Mouse (Mus musculus) C2C12 (cell line): ENCODE measurements around the gene Nudt14. TPM values are rescaled to one million over a fixed set of nuclear protein-coding genes. Genes with fewer than 3 reads are reported as not detected.

ENCODE experiments used
- H3K27me3 ChIP-seq: one replicate; pipeline ENCODE4 v1.6.1; 2011; ENCODE audit not compliant: control insufficient read depth, insufficient read depth, insufficient read length
- H3K36me3 ChIP-seq: one replicate; pipeline ENCODE4 v1.6.1; 2011; ENCODE audit not compliant: control insufficient read depth, insufficient read depth
- H3K4me3 ChIP-seq: one replicate; pipeline ENCODE4 v1.5.1; 2011; ENCODE audit warnings: mild to moderate bottlenecking, control low read depth; ENCODE audit not compliant: poor library complexity, insufficient read depth, severe bottlenecking
- H3K79me2 ChIP-seq: one replicate; pipeline ENCODE4 v1.6.1; 2011; ENCODE audit not compliant: control insufficient read depth, insufficient read depth
- H3K79me3 ChIP-seq: one replicate; pipeline ENCODE4 v1.6.1; 2011; ENCODE audit warnings: low read depth, control low read depth
- H3ac ChIP-seq: one replicate; pipeline ENCODE3; 2011; ENCODE audit warnings: low read depth; ENCODE audit not compliant: control insufficient read depth, insufficient read length
- CEBPB ChIP-seq: IDR thresholded peaks from one replicate; pipeline ENCODE4 v1.6.1; 2011; ENCODE audit warnings: low read depth, mild to moderate bottlenecking, control low read depth, moderate library complexity
- CTCF ChIP-seq: IDR thresholded peaks from one replicate; pipeline ENCODE4 v1.5.1; 2011; ENCODE audit not compliant: control insufficient read depth, insufficient read depth, insufficient read length
- FOSL1 ChIP-seq: IDR thresholded peaks from one replicate; pipeline ENCODE4 v1.8.0; 2011; ENCODE audit warnings: mild to moderate bottlenecking, low read length; ENCODE audit not compliant: poor library complexity, insufficient read depth, severe bottlenecking
- MAX ChIP-seq: IDR thresholded peaks from one replicate; pipeline ENCODE4 v1.6.1; 2011; ENCODE audit warnings: mild to moderate bottlenecking, control low read depth
- MYOD1 ChIP-seq: IDR thresholded peaks from one replicate; pipeline ENCODE4 v1.6.1; 2011; ENCODE audit warnings: low read depth; ENCODE audit not compliant: control insufficient read depth, insufficient read length
- MYOG ChIP-seq: IDR thresholded peaks from one replicate; pipeline ENCODE4 v1.6.1; 2011; ENCODE audit not compliant: control insufficient read depth, insufficient read length; ENCODE audit errors: extremely low read depth
- USF1 ChIP-seq: IDR thresholded peaks from one replicate; pipeline ENCODE4 v1.6.1; 2011; ENCODE audit warnings: low read depth, mild to moderate bottlenecking, control low read depth, moderate library complexity
- long read RNA-seq, 2 experiments: library from polyadenylated mRNA; unstranded; transcript quantifications; one replicate each; pipeline ENCODE4 v2.0.0; 2019 to 2020
- polyA plus RNA-seq: library from polyadenylated mRNA; unstranded; fragments of >200 nt; fragmentation: generic; extraction: Trizol; gene quantifications from one replicate; pipeline ENCODE4 v1.2.1, GENCODE M21; 2012; ENCODE audit warnings: missing spikeins

Nudt14 gene
- 77.7 TPM for polyA plus RNA-seq
- long read RNA-seq, experiment 1, transcript Nudt14-202 (5 exons, 1,241 nt), result major isoform, 35 of 53 reads
- long read RNA-seq, experiment 1, partial matches to known transcripts, result 3 of 53 reads
- long read RNA-seq, experiment 1, other reads (novel, unspliced or antisense), result 6 of 53 reads
- long read RNA-seq, experiment 2, partial matches to known transcripts, result 0 of 6 reads
- long read RNA-seq, experiment 2, other reads (novel, unspliced or antisense), result 2 of 6 reads

DNA sequence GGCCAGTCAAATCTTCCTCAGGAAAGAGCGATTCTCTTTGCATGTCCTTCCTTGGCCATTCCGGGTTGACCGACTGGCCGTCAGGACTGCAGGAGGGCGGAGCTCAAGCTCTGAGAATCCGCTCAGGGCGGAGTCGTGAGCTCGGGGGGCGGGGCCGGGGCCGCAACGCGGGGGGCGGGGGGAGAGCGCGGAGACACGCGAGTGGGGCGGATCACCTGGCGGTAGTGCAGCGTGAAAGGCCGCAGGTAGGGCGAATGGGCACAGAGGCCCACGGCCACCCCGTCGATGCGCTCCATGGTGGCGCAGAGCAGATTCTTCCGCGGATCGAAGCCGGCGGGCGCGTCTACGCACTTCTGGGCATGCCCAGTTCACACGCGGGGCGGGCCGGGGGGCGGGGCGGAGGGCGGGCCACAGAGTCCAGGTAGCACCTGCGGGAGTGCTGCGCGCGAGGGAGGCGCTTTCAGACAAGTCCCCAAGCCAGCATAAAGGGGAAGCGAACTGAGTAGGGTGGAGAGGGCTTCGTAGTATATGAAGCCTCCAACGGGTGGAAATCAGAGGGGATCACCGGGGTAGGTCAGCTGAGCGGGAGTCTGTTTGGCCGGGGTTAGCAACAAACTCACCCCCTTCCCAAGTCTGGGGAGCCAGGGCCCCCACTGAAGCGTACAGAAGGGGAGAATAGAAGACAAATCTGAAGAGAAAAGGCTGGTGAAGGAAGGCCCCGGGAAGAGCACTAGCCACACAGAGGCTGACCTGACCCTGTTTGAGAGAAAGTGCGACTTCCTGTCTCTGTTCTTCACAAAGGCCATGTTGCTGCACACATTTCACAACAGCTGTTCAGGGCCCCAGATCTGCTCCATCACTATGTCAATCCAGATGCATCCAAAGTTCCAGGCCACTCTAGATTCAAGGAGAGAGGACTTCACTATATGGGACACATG, at the start of gene Nudt14:
Gene Nudt14, minus strand, starts transcription at position 349 of the 938 bp plus-strand sequence.
- Histone ChIP-seq H3ac (peak within 1 kb of the TSS; percentile 96), H3K79me2 (peaks cover 8% of the 10 kb centered on the region), H3K79me3 (no peaks in the 10 kb centered on the region), H3K27me3 (no peaks in the 10 kb centered on the region), H3K36me3 (no peaks in the 10 kb centered on the region), H3K4me3 (peak within 1 kb of the TSS; percentile 40)
- TF ChIP-seq MYOG (no peak), CTCF (no peak), USF1 (no peak), MAX (no peak)

GRCm38 (mm10) chr12:112991444-112991843, 49.5 kb upstream of the Nudt14 start:
- Histone ChIP-seq H3K79me3 (peaks cover 29% of the 10 kb centered on the region), H3K4me3 (no peak overlapping the region), H3K27me3 (no peaks in the 10 kb centered on the region), H3K36me3 (peaks cover 26% of the 10 kb centered on the region), H3ac (no peak overlapping the region), H3K79me2 (peaks cover 58% of the 10 kb centered on the region)
- no peak for TF ChIP-seq CEBPB
- TF ChIP-seq FOSL1, result no peak
- TF ChIP-seq MAX, result no peak
- no peak for TF ChIP-seq USF1
- no peak for TF ChIP-seq CTCF
- no peak for TF ChIP-seq MYOG
- TF ChIP-seq MYOD1, result no peak

DNA sequence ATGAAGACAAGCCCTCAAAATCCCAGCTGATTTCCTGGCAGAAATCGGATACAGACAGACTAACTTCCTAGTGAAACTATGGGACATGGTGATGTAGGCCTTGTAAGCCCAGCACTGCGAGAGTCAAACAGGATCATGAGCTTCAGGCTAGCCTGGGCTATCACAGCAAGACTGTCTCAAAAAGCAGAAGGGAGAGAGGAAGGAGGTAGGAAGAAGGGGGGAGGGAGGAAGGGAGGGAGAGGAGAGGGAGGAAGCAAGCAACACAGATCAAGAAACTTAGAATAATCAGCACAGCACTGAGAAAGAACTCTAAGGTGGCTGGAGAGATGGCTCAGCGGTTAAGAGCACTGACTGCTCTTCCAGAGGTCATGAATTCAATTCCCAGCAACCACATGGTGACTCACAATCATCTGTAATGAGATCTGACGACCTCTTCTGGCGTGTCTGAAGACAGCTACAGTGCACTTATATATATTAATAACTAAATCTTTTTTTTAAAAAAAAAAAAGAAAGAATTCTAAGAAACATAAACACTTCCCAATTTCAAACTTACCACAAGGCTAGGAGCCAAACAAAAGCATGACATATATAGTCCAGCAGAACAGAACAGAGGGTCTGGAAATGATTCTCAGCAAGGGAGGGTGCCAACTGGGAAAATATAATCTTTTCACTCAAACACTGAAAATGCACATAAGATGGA, 48.9 kb upstream of the Nudt14 start:
- peaks cover 28% of the 10 kb centered on the region for H3K36me3 ChIP-seq
- peaks cover 23% of the 10 kb centered on the region for H3K79me3 ChIP-seq
- H3K79me2 ChIP-seq, result peaks cover 52% of the 10 kb centered on the region
- no peak for TF ChIP-seq USF1
- H3K4me3 ChIP-seq, result no peak overlapping the region
- no peak overlapping the region for H3ac ChIP-seq
- H3K27me3 ChIP-seq, result no peaks in the 10 kb centered on the region

GRCm38 (mm10) chr12:112987877-112988276, 46.0 kb upstream of the Nudt14 start:
- H3K36me3 ChIP-seq, result peaks cover 49% of the 10 kb centered on the region
- H3K27me3 ChIP-seq, result no peaks in the 10 kb centered on the region
- peaks cover 32% of the 10 kb centered on the region for H3K79me2 ChIP-seq
- TF ChIP-seq MYOG, result no peak
- no peak for TF ChIP-seq CTCF
- no peak for TF ChIP-seq USF1
- TF ChIP-seq CEBPB, result no peak
- TF ChIP-seq FOSL1, result no peak
- TF ChIP-seq MYOD1, result no peak
- TF ChIP-seq MAX, result no peak
- no peak overlapping the region for H3ac ChIP-seq
- no peak overlapping the region for H3K4me3 ChIP-seq
- H3K79me3 ChIP-seq, result peaks cover 10% of the 10 kb centered on the region

GRCm38 (mm10) chr12:112985346-112985745, 43.4 kb upstream of the Nudt14 start:
- Histone ChIP-seq H3ac (no peak overlapping the region), H3K4me3 (no peak overlapping the region), H3K79me2 (peaks cover 28% of the 10 kb centered on the region), H3K79me3 (peaks cover 8% of the 10 kb centered on the region), H3K27me3 (no peaks in the 10 kb centered on the region), H3K36me3 (peaks cover 67% of the 10 kb centered on the region)
- TF ChIP-seq MAX (no peak), CTCF (no peak), MYOD1 (no peak), USF1 (no peak)
